Mouse (Mus musculus) sigmoid colon, adult 10 weeks (tissue): Measurements from ENCODE around the gene Nr4a2. TPM values are rescaled to one million over a fixed set of nuclear protein-coding genes. Genes with fewer than 3 reads are reported as not detected.

Source experiments
- polyA plus RNA-seq: library from polyadenylated mRNA; stranded (reverse); fragments of 350-450 nt; fragmentation: Illumina TruSeq; extraction: RNeasy Lipid Tissue Mini Kit (QIAGEN cat#74804); gene quantifications from one replicate; pipeline ENCODE4 v1.2.3, GENCODE M21; 2014; ENCODE audit warnings: low read depth, low replicate concordance

Nr4a2 gene
- 5.6 TPM for polyA plus RNA-seq

DNA sequence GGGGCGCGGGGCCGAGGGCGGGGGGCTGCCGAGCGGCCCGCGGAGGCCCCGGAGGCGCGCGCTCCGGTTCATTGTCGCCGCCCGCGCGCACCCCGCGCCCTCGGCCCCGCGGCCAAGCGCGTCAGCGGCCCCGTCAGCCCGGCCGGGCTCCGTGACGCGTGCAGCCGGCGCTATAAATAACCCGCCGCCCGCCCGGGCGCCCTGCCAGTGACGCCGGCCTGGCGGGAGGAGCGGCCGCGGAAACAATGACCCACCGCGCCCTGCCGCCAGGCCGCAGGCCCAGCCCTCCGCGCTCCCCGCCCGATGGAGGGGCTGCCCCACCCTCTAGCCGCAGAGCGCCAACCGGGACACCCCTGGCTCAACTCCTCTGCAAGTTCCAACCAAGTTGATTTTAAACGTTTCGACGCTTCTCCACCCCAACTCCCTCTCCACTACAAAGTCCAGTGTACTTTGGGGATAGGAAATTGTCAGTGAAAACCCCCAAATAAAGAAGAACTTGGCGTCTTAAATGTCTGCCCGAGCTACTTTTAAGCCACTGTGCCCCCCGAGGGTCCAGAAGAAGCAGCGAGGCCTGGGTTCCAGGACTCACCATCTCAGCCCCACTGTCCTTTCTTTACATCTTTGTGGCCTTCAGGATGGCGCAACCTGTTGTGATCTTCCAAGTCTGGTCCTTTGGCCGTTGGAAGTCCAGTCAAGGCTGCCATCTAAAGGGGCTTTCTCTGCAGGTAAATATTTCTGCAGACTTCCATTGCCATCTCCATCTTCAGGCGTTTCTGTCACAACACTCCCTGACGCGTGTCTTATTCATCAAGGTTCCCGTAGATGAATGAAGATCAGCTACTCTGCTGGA is at the start of gene Nr4a2:
Gene Nr4a2, minus strand, starts transcription at position 13 of the 850 bp plus-strand sequence.

Other genes starting within 250 kb of the Nr4a2 start
- 50.9 TPM for gene Gpd2, start 113.6 kb upstream of the Nr4a2 start, polyA plus RNA-seq